Mouse (Mus musculus) adipocyte (in vitro differentiated cells): ENCODE measurements around the gene Trp53inp2.
A peak's percentile ranks its signal among the peaks of the same experiment; 100 is the strongest.

Experiments used
- DNase-seq: peaks from one replicate; pipeline ENCODE4 v3.0.0-alpha.2; 2016; ENCODE audit warnings: low spot score

The Trp53inp2 gene

DNA sequence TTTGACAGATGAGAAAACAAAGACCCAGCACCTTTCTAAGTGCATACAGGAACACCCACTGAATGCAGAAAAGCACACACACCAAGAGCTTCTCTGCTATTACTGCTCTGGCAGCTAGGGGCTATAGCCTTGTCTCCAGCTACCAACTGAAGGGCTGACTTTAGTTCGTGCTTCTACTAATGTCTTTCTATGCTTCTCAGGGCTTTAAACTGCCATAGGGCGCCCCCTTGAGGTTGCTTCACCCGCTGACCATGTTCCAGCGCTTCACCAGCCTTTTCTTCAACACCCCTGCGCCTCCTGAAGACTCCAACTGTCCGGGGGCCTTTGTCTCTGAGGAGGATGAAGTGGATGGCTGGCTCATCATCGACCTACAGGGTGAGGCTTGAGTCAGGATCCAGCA, 4.2 kb downstream of the Trp53inp2 start:
- peak; percentile 74 for DNase-seq

GRCm38 (mm10) chr2:155385731-155386533, 5.1 kb downstream of the Trp53inp2 start:
- DNase-seq, result no peak

DNA sequence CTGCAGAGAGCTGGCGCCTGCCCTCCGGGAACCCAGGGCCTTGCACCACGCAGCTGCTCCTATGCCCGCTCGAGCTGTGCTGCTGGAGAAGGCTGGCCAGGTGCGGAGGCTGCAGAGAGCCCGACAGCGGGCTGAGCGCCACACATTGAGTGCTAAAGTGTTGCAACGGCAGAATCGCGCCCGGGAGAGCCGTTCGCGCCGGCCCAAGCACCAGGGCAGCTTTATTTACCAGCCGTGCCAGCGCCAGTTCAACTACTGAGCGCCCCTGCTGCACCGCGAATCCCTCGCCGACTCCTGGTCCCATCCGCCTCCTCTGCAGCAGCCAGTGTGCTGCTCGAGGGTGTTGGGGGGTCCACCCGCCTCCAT, 5.7 kb downstream of the Trp53inp2 start:
- no peak for DNase-seq

DNA sequence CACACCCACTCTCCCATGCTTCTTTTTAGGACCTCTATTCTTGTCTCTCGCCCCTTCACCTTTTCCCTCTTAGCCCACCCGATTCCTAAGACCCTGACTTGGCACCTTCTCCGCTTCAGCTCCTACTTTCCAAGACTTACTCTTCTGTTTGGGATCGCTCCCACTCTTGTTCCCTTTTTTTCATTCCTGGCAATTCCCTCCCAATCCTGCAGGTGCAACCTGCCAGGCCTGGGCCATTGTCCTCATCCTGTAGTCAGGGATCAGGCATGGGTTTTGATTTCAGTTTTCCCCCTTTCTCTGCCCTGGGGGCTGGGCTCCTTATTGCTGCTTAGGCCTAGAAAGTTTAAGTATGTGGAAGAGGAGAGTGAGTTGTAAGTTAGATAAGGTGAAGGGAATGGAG, 6.2 kb downstream of the Trp53inp2 start:
- no peak for DNase-seq

- DNase-seq, result peak; percentile 75
Observed at GRCm38 (mm10) chr2:155388573-155388972, 7.7 kb downstream of the Trp53inp2 start.

GRCm38 (mm10) chr2:155394586-155394985, 13.7 kb downstream of the Trp53inp2 start:
- DNase-seq, result no peak

GRCm38 (mm10) chr2:155400276-155400675, 19.4 kb downstream of the Trp53inp2 start:
- DNase-seq, result no peak

DNA sequence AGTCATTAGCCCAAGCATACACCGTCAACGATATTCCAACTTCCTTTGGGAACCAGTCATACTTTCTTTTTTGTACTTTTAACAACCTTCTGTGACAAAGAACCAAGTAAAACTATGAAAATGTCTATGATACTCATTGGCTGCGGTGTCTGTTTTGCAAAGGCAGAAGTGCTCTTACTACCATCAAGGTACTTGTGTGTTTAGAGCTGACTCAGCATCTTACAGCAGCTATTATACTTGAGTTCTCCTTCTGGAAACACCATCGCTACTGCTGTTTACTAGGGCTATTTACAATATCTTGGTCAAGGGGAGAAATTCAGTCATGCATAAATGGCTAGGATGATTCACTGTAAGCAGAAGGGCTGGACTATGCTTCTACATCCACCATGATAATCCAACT, 21.1 kb downstream of the Trp53inp2 start:
- no peak for DNase-seq

DNA sequence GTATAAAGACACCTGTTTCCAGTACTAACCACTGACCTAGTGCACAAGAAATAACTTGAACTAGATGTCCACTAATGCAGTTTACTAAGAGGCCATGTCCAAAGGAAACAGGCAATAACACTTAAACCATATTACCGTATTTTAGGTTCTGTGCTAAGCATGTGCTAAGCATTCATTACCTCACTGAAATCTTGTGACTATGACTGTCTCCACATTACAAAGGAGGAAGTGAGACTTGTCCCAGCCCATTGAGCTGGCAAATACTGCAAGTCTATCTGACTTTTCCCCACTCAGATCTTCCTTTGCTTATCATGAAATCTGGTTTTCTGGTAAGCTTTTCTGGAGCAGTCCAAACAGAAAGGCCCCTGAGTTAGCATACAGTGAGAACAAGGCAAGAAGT, 23.8 kb downstream of the Trp53inp2 start:
- no peak for DNase-seq

DNA sequence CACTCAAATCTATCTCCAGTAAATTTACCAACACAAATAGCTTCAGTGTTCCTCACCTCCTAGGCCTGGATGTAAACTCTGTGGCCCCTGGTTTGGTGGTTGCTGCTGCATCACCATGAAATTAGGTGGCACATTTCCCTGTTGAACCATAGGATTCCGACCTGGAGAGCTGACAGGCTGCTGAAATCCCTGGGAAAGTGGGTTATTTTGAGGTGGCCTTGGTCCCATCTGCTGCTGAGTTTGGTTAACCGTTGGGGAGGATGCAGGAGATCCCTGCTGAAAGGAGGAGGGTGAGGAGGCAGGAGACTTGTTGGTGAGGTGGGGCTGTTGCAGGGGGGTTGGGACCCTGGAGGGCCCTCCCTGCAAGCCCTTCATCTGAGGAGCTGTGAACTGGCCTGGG, 40.1 kb downstream of the Trp53inp2 start:
- DNase-seq, result no peak

GRCm38 (mm10) chr2:155436445-155436844, 55.6 kb downstream of the Trp53inp2 start:
- DNase-seq, result no peak
